Mouse (Mus musculus): ENCODE data around the gene H2-DMb2. TPM values are rescaled to one million over a fixed set of nuclear protein-coding genes. Genes with fewer than 3 reads are reported as not detected.

The H2-DMb2 gene
- polyA plus RNA-seq, 1 experiment from 2014 or later = 0.35 TPM

Other genes with a start within 250 kb of the H2-DMb2 start
- 0.51 and 0.78 TPM in 2 replicates for gene Platr17, start 238.2 kb upstream of the H2-DMb2 start, polyA plus RNA-seq (2016; fragmentation: Nextera tagmentation; extraction: Ambion mirVana)
- gene Daxx, start 233.9 kb upstream of the H2-DMb2 start, polyA plus RNA-seq (2016; fragmentation: Nextera tagmentation; extraction: Ambion mirVana) = 33.4 and 37.1 TPM in 2 replicates
- 29.4 and 30.1 TPM in 2 replicates for gene Tapbp, start 227.4 kb upstream of the H2-DMb2 start, polyA plus RNA-seq (2016; fragmentation: Nextera tagmentation; extraction: Ambion mirVana)
- gene Zbtb22, start 227.4 kb upstream of the H2-DMb2 start, polyA plus RNA-seq (2016; fragmentation: Nextera tagmentation; extraction: Ambion mirVana) = 13.6 and 14.8 TPM in 2 replicates
- gene Rgl2, start 213.8 kb upstream of the H2-DMb2 start, polyA plus RNA-seq (2016; fragmentation: Nextera tagmentation; extraction: Ambion mirVana) = 17.3 and 18.4 TPM in 2 replicates
- gene Pfdn6, start 203.0 kb upstream of the H2-DMb2 start, polyA plus RNA-seq (2016; fragmentation: Nextera tagmentation; extraction: Ambion mirVana) = 164 and 177 TPM in 2 replicates
- 49.4 and 52.7 TPM in 2 replicates for gene Wdr46, start 202.6 kb upstream of the H2-DMb2 start, polyA plus RNA-seq (2016; fragmentation: Nextera tagmentation; extraction: Ambion mirVana)
- 2.1 and 2.6 TPM in 2 replicates for gene B3galt4, start 191.8 kb upstream of the H2-DMb2 start, polyA plus RNA-seq (2016; fragmentation: Nextera tagmentation; extraction: Ambion mirVana)
- 41.1 and 43.5 TPM in 2 replicates for gene Vps52, start 187.5 kb upstream of the H2-DMb2 start, polyA plus RNA-seq (2016; fragmentation: Nextera tagmentation; extraction: Ambion mirVana)
- gene Rps18, start 187.3 kb upstream of the H2-DMb2 start, polyA plus RNA-seq (2016; fragmentation: Nextera tagmentation; extraction: Ambion mirVana) = 1,396 and 1,433 TPM in 2 replicates
- gene H2-K1, start 143.0 kb upstream of the H2-DMb2 start, polyA plus RNA-seq (2016; fragmentation: Nextera tagmentation; extraction: Ambion mirVana) = 82.1 and 83.5 TPM in 2 replicates
- 10.6 and 10.7 TPM in 2 replicates for gene Ring1, start 118.6 kb upstream of the H2-DMb2 start, polyA plus RNA-seq (2016; fragmentation: Nextera tagmentation; extraction: Ambion mirVana)
- 33.2 and 36.1 TPM in 2 replicates for gene H2-Ke6, start 115.2 kb upstream of the H2-DMb2 start, polyA plus RNA-seq (2016; fragmentation: Nextera tagmentation; extraction: Ambion mirVana)
- gene Slc39a7, start 111.6 kb upstream of the H2-DMb2 start, polyA plus RNA-seq (2016; fragmentation: Nextera tagmentation; extraction: Ambion mirVana) = 91.7 and 96.0 TPM in 2 replicates
- gene Rxrb, start 111.5 kb upstream of the H2-DMb2 start, polyA plus RNA-seq (2016; fragmentation: Nextera tagmentation; extraction: Ambion mirVana) = 29.2 and 31.3 TPM in 2 replicates
- gene Col11a2, start 103.9 kb upstream of the H2-DMb2 start, polyA plus RNA-seq (2016; fragmentation: Nextera tagmentation; extraction: Ambion mirVana) = 0.37 and 0.54 TPM in 2 replicates
- 0.37 and 0.56 TPM in 2 replicates for gene H2-Oa, start 51.0 kb upstream of the H2-DMb2 start, polyA plus RNA-seq (2016; fragmentation: Nextera tagmentation; extraction: Ambion mirVana)
- 3.1 and 4.3 TPM in 2 replicates for gene H2-DMa, start 23.8 kb upstream of the H2-DMb2 start, polyA plus RNA-seq (2016; fragmentation: Nextera tagmentation; extraction: Ambion mirVana)
- gene Brd2, start 20.7 kb upstream of the H2-DMb2 start, polyA plus RNA-seq (2016; fragmentation: Nextera tagmentation; extraction: Ambion mirVana) = 59.9 and 66.1 TPM in 2 replicates
- gene H2-DMb1, start 9.8 kb downstream of the H2-DMb2 start, polyA plus RNA-seq (2016; fragmentation: Nextera tagmentation; extraction: Ambion mirVana) = 0.21 and 0.45 TPM in 2 replicates
- gene Tap1, start 44.2 kb downstream of the H2-DMb2 start, polyA plus RNA-seq (2016; fragmentation: Nextera tagmentation; extraction: Ambion mirVana) = 2.3 and 2.6 TPM in 2 replicates
- 4.5 and 5.0 TPM in 2 replicates for gene Psmb9, start 44.5 kb downstream of the H2-DMb2 start, polyA plus RNA-seq (2016; fragmentation: Nextera tagmentation; extraction: Ambion mirVana)
- gene Psmb8, start 54.4 kb downstream of the H2-DMb2 start, polyA plus RNA-seq (2016; fragmentation: Nextera tagmentation; extraction: Ambion mirVana) = 12.5 and 13.5 TPM in 2 replicates
- 5.6 and 6.9 TPM in 2 replicates for gene Tap2, start 60.2 kb downstream of the H2-DMb2 start, polyA plus RNA-seq (2016; fragmentation: Nextera tagmentation; extraction: Ambion mirVana)
- gene H2-Ob, start 95.6 kb downstream of the H2-DMb2 start, polyA plus RNA-seq (2016; fragmentation: Nextera tagmentation; extraction: Ambion mirVana) = 0.05 and 0.19 TPM in 2 replicates
- 2.9 and 3.1 TPM in 2 replicates for gene H2-Ab1, start 114.4 kb downstream of the H2-DMb2 start, polyA plus RNA-seq (2016; fragmentation: Nextera tagmentation; extraction: Ambion mirVana)
- gene H2-Aa, start 144.5 kb downstream of the H2-DMb2 start, polyA plus RNA-seq (2016; fragmentation: Nextera tagmentation; extraction: Ambion mirVana) = 0.11 TPM in 1 of 2 replicates, not detected in the other
- gene H2-Eb1, start 162.6 kb downstream of the H2-DMb2 start, polyA plus RNA-seq (2016; fragmentation: Nextera tagmentation; extraction: Ambion mirVana) = 0.15 and 0.37 TPM in 2 replicates
- gene H2-Eb2, start 182.4 kb downstream of the H2-DMb2 start, polyA plus RNA-seq (2016; fragmentation: Nextera tagmentation; extraction: Ambion mirVana) = not detected in 2 replicates
- gene Btnl2, start 211.5 kb downstream of the H2-DMb2 start, polyA plus RNA-seq (2016; fragmentation: Nextera tagmentation; extraction: Ambion mirVana) = 0.07 TPM in 1 of 2 replicates, not detected in the other
- not detected in 2 replicates for gene Btnl1, start 233.8 kb downstream of the H2-DMb2 start, polyA plus RNA-seq (2016; fragmentation: Nextera tagmentation; extraction: Ambion mirVana)